Mouse (Mus musculus): ENCODE data around the gene Fcrl5. TPM values are rescaled to one million over a fixed set of nuclear protein-coding genes. Genes with fewer than 3 reads are reported as not detected.

The Fcrl5 gene
- polyA plus RNA-seq, 1 experiment from 2014 or later: not detected

- H3K27ac ChIP-seq: no peak overlapping the region
- H3K27me3 ChIP-seq (replicated peaks): no peaks in the 10 kb centered on the region
- H3K9ac ChIP-seq: no peak overlapping the region
- no peaks in the 10 kb centered on the region for H3K9me3 ChIP-seq
- H3K4me3 ChIP-seq (replicated peaks): no peak overlapping the region
- H3K36me3 ChIP-seq: no peaks in the 10 kb centered on the region
- peaks cover 10% of the 10 kb centered on the region; the same call in 1 of the 2 replicates for H3K4me1 ChIP-seq (replicated peaks)
- 28% methylated on average over 7 of the region's 7 CpGs for WGBS
- ATAC-seq: no peak
- no peak overlapping the region for H3K4me2 ChIP-seq (replicated peaks)
Observed at GRCm38 (mm10) chr3:87504330-87504729, 68.8 kb downstream of the Fcrl5 start.

DNA sequence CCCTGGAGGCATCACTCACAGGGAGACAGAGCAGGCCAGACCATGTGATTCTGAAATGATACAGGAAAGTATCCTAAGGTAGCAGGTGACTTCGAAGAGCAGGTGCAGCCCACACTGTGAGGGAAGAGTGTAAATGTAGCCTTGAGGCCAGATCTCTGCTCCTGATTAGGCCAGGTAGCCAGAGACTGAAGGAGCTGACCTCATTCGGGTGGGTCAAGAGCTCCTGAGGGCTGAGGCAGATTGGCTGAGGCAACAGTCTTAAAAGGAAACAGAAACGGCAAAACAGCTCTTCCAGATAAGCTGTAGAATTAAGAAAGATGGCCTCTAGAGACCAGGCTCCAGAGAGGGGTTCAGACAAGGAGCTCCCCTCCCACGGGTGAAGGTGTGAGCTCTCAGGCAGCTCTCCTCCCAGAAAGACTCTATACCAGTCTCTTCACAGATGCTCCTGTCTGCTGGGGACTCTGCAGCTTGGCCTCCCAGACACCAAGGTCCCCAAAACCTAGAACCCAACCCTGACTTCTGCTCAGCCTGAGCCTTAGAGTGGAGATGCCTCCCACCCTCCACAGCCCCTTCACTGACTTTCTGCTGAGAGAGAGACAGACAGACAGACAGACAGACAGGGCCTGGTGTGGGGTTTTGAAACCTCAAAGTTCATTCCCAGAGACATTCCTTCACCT is 69.3 kb downstream of the Fcrl5 start:
- H3K4me2 ChIP-seq (replicated peaks): no peak overlapping the region
- WGBS: 44% methylated on average over 4 of the region's 4 CpGs
- H3K27ac ChIP-seq: no peak overlapping the region
- peaks cover 16% of the 10 kb centered on the region for H3K4me1 ChIP-seq (replicated peaks)
- no peak for ATAC-seq
- H3K27me3 ChIP-seq (replicated peaks): no peaks in the 10 kb centered on the region
- H3K36me3 ChIP-seq: no peaks in the 10 kb centered on the region
- no peak overlapping the region for H3K9ac ChIP-seq
- no peaks in the 10 kb centered on the region for H3K9me3 ChIP-seq
- H3K4me3 ChIP-seq (replicated peaks): no peak overlapping the region

- Histone ChIP-seq H3K4me1 (replicated peaks) (peaks cover 18% of the 10 kb centered on the region), H3K4me3 (replicated peaks) (no peak overlapping the region), H3K27ac (no peak overlapping the region), H3K9me3 (no peaks in the 10 kb centered on the region), H3K36me3 (no peaks in the 10 kb centered on the region), H3K4me2 (replicated peaks) (no peak overlapping the region), H3K9ac (no peak overlapping the region), H3K27me3 (replicated peaks) (no peaks in the 10 kb centered on the region)
- WGBS: 70% methylated on average over 12 of the region's 12 CpGs
- no peak for ATAC-seq
Observed at GRCm38 (mm10) chr3:87506456-87507416, 71.2 kb downstream of the Fcrl5 start.

GRCm38 (mm10) chr3:87508205-87508901 is 72.8 kb downstream of the Fcrl5 start:
- peak overlapping the region; percentile 10; the same call in 1 of the 2 replicates for H3K27ac ChIP-seq
- WGBS: 31% methylated on average over 17 of the region's 17 CpGs
- peak; percentile 68 for ATAC-seq
- no peak overlapping the region for H3K4me3 ChIP-seq (replicated peaks)
- H3K4me2 ChIP-seq (replicated peaks): peak overlapping the region; percentile 20; the same call in 1 of the 2 replicates
- H3K4me1 ChIP-seq (replicated peaks): peaks cover 28% of the 10 kb centered on the region
- no peak overlapping the region for H3K9ac ChIP-seq
- H3K9me3 ChIP-seq: no peaks in the 10 kb centered on the region
- no peaks in the 10 kb centered on the region for H3K36me3 ChIP-seq
- no peaks in the 10 kb centered on the region for H3K27me3 ChIP-seq (replicated peaks)

DNA sequence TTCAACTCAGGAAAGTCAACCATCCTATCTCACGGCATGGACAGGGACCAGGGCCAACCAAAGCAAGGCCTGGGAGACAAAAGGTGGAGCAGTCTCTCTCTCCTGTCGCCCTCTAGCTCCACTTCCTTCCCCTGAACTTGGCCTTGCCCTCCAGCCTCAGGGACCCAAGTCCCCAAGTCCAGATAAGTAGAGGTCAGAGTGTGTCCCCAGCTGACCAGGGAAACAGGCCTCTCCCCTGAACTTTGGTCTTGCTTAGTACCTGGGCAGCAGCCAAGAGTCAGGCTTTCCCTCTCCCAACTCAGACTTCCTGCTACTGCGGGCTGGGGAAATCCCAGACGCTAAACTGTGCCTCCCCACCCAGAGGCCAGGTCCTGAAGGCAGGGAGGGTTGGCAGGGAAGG is 73.5 kb downstream of the Fcrl5 start:
- H3K4me3 ChIP-seq (replicated peaks): no peak overlapping the region
- WGBS: 15% methylated on average over 4 of the region's 4 CpGs
- peak; percentile 69 for ATAC-seq
- peaks cover 32% of the 10 kb centered on the region for H3K4me1 ChIP-seq (replicated peaks)
- peak overlapping the region; percentile 10; the same call in 1 of the 2 replicates for H3K27ac ChIP-seq
- H3K9ac ChIP-seq: no peak overlapping the region
- H3K36me3 ChIP-seq: no peaks in the 10 kb centered on the region
- H3K9me3 ChIP-seq: no peaks in the 10 kb centered on the region
- no peaks in the 10 kb centered on the region for H3K27me3 ChIP-seq (replicated peaks)
- peak overlapping the region; percentile 7; the same call in 1 of the 2 replicates for H3K4me2 ChIP-seq (replicated peaks)

- Histone ChIP-seq H3K9me3 (no peaks in the 10 kb centered on the region), H3K9ac (no peak overlapping the region), H3K27ac (no peak overlapping the region), H3K4me3 (replicated peaks) (no peak overlapping the region), H3K27me3 (replicated peaks) (no peaks in the 10 kb centered on the region), H3K4me1 (replicated peaks) (peaks cover 32% of the 10 kb centered on the region), H3K4me2 (replicated peaks) (no peak overlapping the region), H3K36me3 (no peaks in the 10 kb centered on the region)
- ATAC-seq: no peak
- 88% methylated on average over 9 of the region's 9 CpGs for WGBS
Observed at GRCm38 (mm10) chr3:87510832-87511231, 75.3 kb downstream of the Fcrl5 start.

DNA sequence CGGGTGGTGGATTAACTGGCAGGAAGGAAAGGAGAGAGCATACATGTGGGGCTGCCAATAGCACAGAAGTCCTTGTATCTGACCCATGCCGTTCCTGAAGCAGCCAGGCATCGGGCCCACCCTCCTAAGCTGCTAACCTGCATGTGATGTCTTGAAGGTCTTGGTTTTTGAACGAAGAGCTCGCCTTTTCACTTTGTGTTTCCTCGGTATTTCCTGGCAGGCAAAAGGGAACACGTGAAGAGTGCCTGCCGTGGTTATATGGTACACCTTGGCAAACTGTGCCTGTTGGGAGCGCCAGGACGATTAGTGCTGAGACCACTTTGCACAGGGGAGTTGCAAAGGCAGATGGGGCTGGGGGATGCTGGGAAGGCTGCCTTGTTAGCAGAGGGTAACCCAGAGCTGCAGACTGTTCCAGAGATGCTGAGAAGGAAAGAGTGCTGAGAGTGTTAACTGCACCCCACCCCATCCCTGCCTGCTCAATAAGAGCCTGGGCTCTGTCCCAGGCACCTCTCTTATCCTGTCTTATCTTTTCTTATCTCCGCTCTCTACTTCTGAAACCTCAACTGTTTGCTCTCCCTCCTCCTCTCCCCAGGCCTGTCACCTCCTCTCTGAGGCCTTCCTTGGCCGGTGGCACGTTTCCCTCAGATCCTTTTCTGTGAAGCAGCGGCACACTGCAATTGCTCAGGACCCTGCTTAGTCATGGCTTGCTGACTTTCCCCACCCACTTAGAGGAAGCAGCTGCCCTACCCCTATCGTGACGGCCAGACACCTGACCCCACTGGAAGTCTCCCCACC is 76.6 kb downstream of the Fcrl5 start:
- Histone ChIP-seq H3K4me2 (replicated peaks) (peak overlapping the region; percentile 20), H3K27ac (peak overlapping the region; percentile 48), H3K4me3 (replicated peaks) (no peak overlapping the region), H3K9me3 (no peaks in the 10 kb centered on the region), H3K4me1 (replicated peaks) (peaks cover 32% of the 10 kb centered on the region), H3K27me3 (replicated peaks) (no peaks in the 10 kb centered on the region), H3K36me3 (no peaks in the 10 kb centered on the region), H3K9ac (no peak overlapping the region)
- ATAC-seq: peak; percentile 70
- whole genome bisulfite sequencing: 34% methylated on average over 16 of the region's 16 CpGs

DNA sequence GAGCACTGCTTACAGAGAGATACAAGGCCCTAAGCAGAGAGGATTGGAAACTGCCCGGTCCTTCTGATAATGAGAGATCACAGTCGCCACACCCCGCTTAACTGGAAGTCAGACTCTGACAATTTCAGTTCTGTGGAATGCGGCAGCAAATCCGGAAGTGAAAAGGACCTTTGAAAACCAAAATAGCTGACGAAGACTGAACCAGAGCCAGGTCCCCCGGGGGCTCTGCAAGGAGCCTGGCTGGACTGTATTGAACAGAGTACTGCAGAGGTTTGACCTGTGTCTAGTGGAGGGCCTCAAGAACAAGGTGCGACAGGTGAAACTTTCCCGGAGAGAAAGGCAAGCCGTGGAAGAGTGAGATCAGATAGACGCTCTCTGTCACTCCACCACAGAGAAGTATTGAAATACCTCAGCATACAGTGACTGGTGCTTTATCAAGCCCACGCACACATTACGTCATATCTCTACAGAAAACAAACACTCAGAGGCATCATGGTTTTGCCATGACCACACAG is 80.1 kb downstream of the Fcrl5 start:
- ATAC-seq: peak; percentile 44
- Histone ChIP-seq H3K27ac (peak overlapping the region; percentile 55), H3K4me2 (replicated peaks) (peak overlapping the region; percentile 27), H3K27me3 (replicated peaks) (no peaks in the 10 kb centered on the region), H3K4me1 (replicated peaks) (0 out of 2 replicates have a peak, but pooled peaks cover 15% of the 10 kb centered on the region), H3K4me3 (replicated peaks) (no peak overlapping the region), H3K36me3 (no peaks in the 10 kb centered on the region), H3K9ac (no peak overlapping the region), H3K9me3 (no peaks in the 10 kb centered on the region)
- 46% methylated on average over 13 of the region's 13 CpGs for WGBS

DNA sequence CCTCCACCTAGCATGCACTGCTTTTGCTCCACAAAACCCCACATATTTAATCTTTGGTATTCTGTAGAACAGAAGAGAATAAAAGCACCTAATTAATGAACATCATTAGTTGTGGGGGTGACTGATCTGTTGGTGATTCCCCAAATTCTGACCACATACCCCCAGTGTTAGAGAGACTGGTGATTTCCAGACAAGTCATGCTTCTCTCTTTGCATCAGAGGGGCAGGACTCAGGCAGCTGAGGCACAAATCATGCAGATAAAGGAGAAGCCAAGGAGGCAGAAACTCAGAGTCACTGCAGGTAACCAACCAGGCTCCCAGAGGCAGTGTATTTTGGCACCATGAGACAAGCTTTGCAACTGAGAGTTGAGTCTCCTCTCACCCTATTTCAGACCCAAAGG is 82.9 kb downstream of the Fcrl5 start:
- H3K4me2 ChIP-seq (replicated peaks): no peak overlapping the region
- no peaks in the 10 kb centered on the region for H3K27me3 ChIP-seq (replicated peaks)
- H3K27ac ChIP-seq: no peak overlapping the region
- no peaks in the 10 kb centered on the region for H3K9me3 ChIP-seq
- H3K9ac ChIP-seq: no peak overlapping the region
- no peak for ATAC-seq
- no peaks in the 10 kb centered on the region for H3K36me3 ChIP-seq
- no peak overlapping the region for H3K4me3 ChIP-seq (replicated peaks)
- 0 out of 2 replicates have a peak, but pooled peaks cover 4% of the 10 kb centered on the region for H3K4me1 ChIP-seq (replicated peaks)

DNA sequence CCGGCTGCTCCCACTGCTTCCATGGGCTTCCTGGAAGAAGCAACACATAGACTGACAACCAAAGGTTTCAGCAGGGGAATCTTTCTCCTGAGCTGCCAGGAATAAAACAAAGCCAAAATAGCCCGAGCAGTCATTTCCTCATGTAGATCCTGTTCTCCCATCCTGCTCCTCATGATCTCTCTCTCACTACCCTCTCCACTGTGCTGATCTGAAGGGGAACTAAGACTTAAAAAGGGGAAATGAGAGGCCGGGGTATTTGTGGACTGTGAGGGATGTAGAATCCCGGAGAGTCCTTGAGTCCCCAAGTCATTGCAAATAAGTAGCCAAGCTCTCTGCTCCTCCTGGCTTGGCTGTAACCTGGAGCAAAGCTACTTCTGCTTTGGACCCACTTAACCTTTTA is 85.6 kb downstream of the Fcrl5 start:
- Histone ChIP-seq H3K9ac (no peak overlapping the region), H3K27me3 (replicated peaks) (no peaks in the 10 kb centered on the region), H3K9me3 (no peaks in the 10 kb centered on the region), H3K27ac (no peak overlapping the region), H3K4me3 (replicated peaks) (no peak overlapping the region), H3K36me3 (no peaks in the 10 kb centered on the region), H3K4me2 (replicated peaks) (no peak overlapping the region), H3K4me1 (replicated peaks) (peaks cover 3% of the 10 kb centered on the region; the same call in 1 of the 2 replicates)
- WGBS: 72% methylated on average over 4 of the region's 4 CpGs
- ATAC-seq: no peak

- ATAC-seq: no peak
- H3K27ac ChIP-seq: no peak overlapping the region
- no peak overlapping the region for H3K4me3 ChIP-seq (replicated peaks)
- H3K4me2 ChIP-seq (replicated peaks): no peak overlapping the region
- no peaks in the 10 kb centered on the region for H3K36me3 ChIP-seq
- H3K9ac ChIP-seq: no peak overlapping the region
- peaks cover 9% of the 10 kb centered on the region; the same call in 1 of the 2 replicates for H3K4me1 ChIP-seq (replicated peaks)
- 58% methylated on average over 1 of the region's 1 CpGs for WGBS
- no peaks in the 10 kb centered on the region for H3K27me3 ChIP-seq (replicated peaks)
- no peaks in the 10 kb centered on the region for H3K9me3 ChIP-seq
Observed at GRCm38 (mm10) chr3:87521833-87522232, 86.3 kb downstream of the Fcrl5 start.

All from intestine, embryonic 15.5 days (tissue).